Mouse (Mus musculus): ENCODE measurements around the gene Rpl22.

- TF ChIP-seq CTCF (IDR thresholded peaks at IDR 0.05; ENCODE audit: control insufficient read depth, insufficient read depth, low read length) (no peak), POLR2A (IDR thresholded peaks at IDR 0.05; ENCODE audit: borderline replicate concordance, control insufficient read depth, low read depth, low read length) (no peak)
These were observed 25.3 kb downstream of the Rpl22 start for GRCm38 (mm10) chr4:152350722-152351421.

Data from bone marrow, adult 2 months (tissue).